22 mouse cellular contexts compared by ENCODE assay signal in genomic region chr4:30583417-30583816, GRCm38 (mm10).
DNase-seq lines count a peak whose midpoint lies in the region; ATAC-seq and TF ChIP-seq lines count a peak whose summit lies in the region.
"Had no signal": no experiment of that assay in that cellular context is flagged by ENCODE, and none has a peak within 500 bp of the region (broad histone marks: within the 10 kb centered on the region; RNA-seq: fewer than 3 reads in every experiment).

No protein-coding gene starts in this region.

- H3K4me1 ChIP-seq in embryonic facial prominence, embryonic 14.5 days (ENCODE audit: control insufficient read depth, insufficient read depth, low read length): no peaks in the 10 kb centered on the region
- 0 out of 2 replicates have a peak, but pooled peaks cover 3% of the 10 kb centered on the region for H3K4me1 ChIP-seq in embryonic facial prominence, embryonic 10.5 days
- no peaks in the 10 kb centered on the region for H3K4me1 ChIP-seq in neural tube, embryonic 12.5 days
- H3K4me1 ChIP-seq: forebrain, embryonic 10.5 days; limb, embryonic 15.5 days; midbrain, embryonic 13.5 days had no signal

- DNase-seq in embryonic facial prominence, embryonic 14.5 days (ENCODE audit: low spot score): peak; percentile 44
- no peak for DNase-seq in embryonic facial prominence, embryonic 10.5 days (ENCODE audit: low spot score)
- peak; percentile 5 for DNase-seq in layer of hippocampus, adult 9-11 months
- DNase-seq in layer of hippocampus, adult 2 months (ENCODE audit: low spot score in 2 of 2): no peak
- no peak for DNase-seq in neural tube, embryonic 10.5 days (ENCODE audit: extremely low spot score, low spot score)
- DNase-seq in adrenal gland, adult 18-20 months (ENCODE audit: low spot score in 2 of 2): no peak
- DNase-seq: adrenal gland, adult 2 months; cerebellum, adult 18-20 months; gastrocnemius, postnatal 25 days; heart, adult 2 months; kidney, adult 18-20 months; lung, embryonic 14.5 days; right cerebral cortex, postnatal 14 days had no signal

- H3K27ac ChIP-seq in embryonic facial prominence, embryonic 14.5 days (replicated peaks; ENCODE audit: low read depth, low read length): no peak overlapping the region
- no peak overlapping the region for H3K27ac ChIP-seq in embryonic facial prominence, embryonic 10.5 days (replicated peaks)
- no peak overlapping the region for H3K27ac ChIP-seq in layer of hippocampus, adult 2 months
- H3K27ac ChIP-seq in neural tube, embryonic 12.5 days: no peak overlapping the region
- H3K27ac ChIP-seq: forebrain, embryonic 10.5 days; heart, adult 2 months; kidney, postnatal 0 days; limb, embryonic 15.5 days; liver, embryonic 14.5 days; midbrain, embryonic 13.5 days; stomach, postnatal 0 days had no signal

- no peak overlapping the region for H3K9ac ChIP-seq in embryonic facial prominence, embryonic 14.5 days (ENCODE audit: low read depth, low read length)
- H3K9ac ChIP-seq in neural tube, embryonic 12.5 days: no peak overlapping the region
- H3K9ac ChIP-seq: limb, embryonic 15.5 days; liver, embryonic 14.5 days; lung, embryonic 14.5 days; midbrain, embryonic 13.5 days had no signal

- no peaks in the 10 kb centered on the region for H3K27me3 ChIP-seq in embryonic facial prominence, embryonic 14.5 days (replicated peaks; ENCODE audit: control insufficient read depth, insufficient read depth, low read length)
- H3K27me3 ChIP-seq in embryonic facial prominence, embryonic 10.5 days (replicated peaks; ENCODE audit: low read depth, poor library complexity, severe bottlenecking): no peaks in the 10 kb centered on the region
- no peaks in the 10 kb centered on the region for H3K27me3 ChIP-seq in neural tube, embryonic 12.5 days (replicated peaks)
- H3K27me3 ChIP-seq: limb, embryonic 15.5 days; midbrain, embryonic 13.5 days had no signal

- 27% methylated on average over 1 of the region's 1 CpGs for WGBS in embryonic facial prominence, embryonic 14.5 days
- WGBS in embryonic facial prominence, embryonic 10.5 days: 56% methylated on average over 1 of the region's 1 CpGs
- WGBS in neural tube, embryonic 12.5 days: 52% methylated on average over 1 of the region's 1 CpGs

- no peak for TF ChIP-seq CTCF in layer of hippocampus, adult 2 months (conservative IDR thresholded peaks at IDR 0.05)

- no peak overlapping the region for H3K4me2 ChIP-seq in embryonic facial prominence, embryonic 14.5 days (ENCODE audit: low read depth, low read length)
- H3K4me2 ChIP-seq in neural tube, embryonic 12.5 days (replicated peaks): no peak overlapping the region
- H3K4me2 ChIP-seq: limb, embryonic 15.5 days; lung, embryonic 14.5 days; midbrain, embryonic 13.5 days had no signal

- ATAC-seq in embryonic facial prominence, embryonic 14.5 days (ENCODE audit: low read depth): no peak
- 0 out of 2 replicates have a peak, but pooled peaks have one; percentile 21 for ATAC-seq in neural tube, embryonic 12.5 days (ENCODE audit: low FRiP score, low read depth)
- ATAC-seq: inflammation-experienced regulatory T-cells, adult 6 months; midbrain, embryonic 13.5 days had no signal

- H3K36me3 ChIP-seq in embryonic facial prominence, embryonic 14.5 days (ENCODE audit: control insufficient read depth, insufficient read depth, low read length): no peaks in the 10 kb centered on the region
- no peaks in the 10 kb centered on the region for H3K36me3 ChIP-seq in embryonic facial prominence, embryonic 10.5 days (replicated peaks)
- H3K36me3 ChIP-seq in neural tube, embryonic 12.5 days: no peaks in the 10 kb centered on the region
- H3K36me3 ChIP-seq: forebrain, embryonic 10.5 days; limb, embryonic 15.5 days; midbrain, embryonic 13.5 days had no signal

- H3K9me3 ChIP-seq in embryonic facial prominence, embryonic 14.5 days (ENCODE audit: control insufficient read depth, low read length): no peaks in the 10 kb centered on the region
- H3K9me3 ChIP-seq in embryonic facial prominence, embryonic 10.5 days: no peaks in the 10 kb centered on the region
- H3K9me3 ChIP-seq in neural tube, embryonic 12.5 days: no peaks in the 10 kb centered on the region
- H3K9me3 ChIP-seq: forebrain, embryonic 10.5 days; limb, embryonic 15.5 days; midbrain, embryonic 13.5 days had no signal

- no peak overlapping the region for H3K4me3 ChIP-seq in embryonic facial prominence, embryonic 14.5 days (ENCODE audit: low read depth, low read length)
- H3K4me3 ChIP-seq in embryonic facial prominence, embryonic 10.5 days: no peak overlapping the region
- H3K4me3 ChIP-seq in layer of hippocampus, adult 2 months: no peak overlapping the region
- H3K4me3 ChIP-seq in neural tube, embryonic 12.5 days: no peak overlapping the region
- H3K4me3 ChIP-seq: forebrain, embryonic 10.5 days; heart, adult 2 months; limb, embryonic 15.5 days; midbrain, embryonic 13.5 days; myocyte had no signal

Comparison
In these comparisons a context has a peak if more than half of its experiments do, and no peak if none do; other contexts are left out.
1. DNase-seq: peak in embryonic facial prominence, embryonic 14.5 days (single experiment) and layer of hippocampus, adult 9-11 months (single experiment); none in embryonic facial prominence, embryonic 10.5 days (single experiment), layer of hippocampus, adult 2 months (0 of 2), neural tube, embryonic 10.5 days (single experiment) and adrenal gland, adult 18-20 months (0 of 2).